Mouse (Mus musculus): ENCODE data around the gene Sirt3. TPM values are rescaled to one million over a fixed set of nuclear protein-coding genes. Genes with fewer than 3 reads are reported as not detected.

Sirt3 gene
- polyA plus RNA-seq, 1 experiment: 17.4 TPM

DNA sequence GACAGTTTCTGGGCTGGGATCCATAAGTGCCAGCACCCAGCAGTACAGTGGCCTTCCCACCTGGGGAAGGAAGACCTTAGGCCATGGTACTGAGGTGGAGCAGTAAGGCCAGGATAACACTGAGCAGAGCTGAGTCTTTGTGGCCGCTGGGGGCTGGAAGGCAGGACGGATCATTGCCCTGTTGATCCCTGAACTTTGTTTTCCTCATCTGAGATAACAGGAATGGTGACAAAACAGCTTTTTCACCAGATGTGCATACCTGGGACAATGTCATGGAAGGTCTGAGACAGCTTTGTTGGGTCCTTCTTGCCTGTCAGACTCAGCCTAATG is 46.4 kb downstream of the Sirt3 start:
- TF ChIP-seq USF1 (IDR thresholded peaks at IDR 0.05; ENCODE audit: low read depth) (no peak), MAX (IDR thresholded peaks at IDR 0.05) (no peak), MYOD1 (IDR thresholded peaks at IDR 0.05; ENCODE audit: control insufficient read depth, insufficient read length, low read depth) (no peak), CEBPB (IDR thresholded peaks at IDR 0.05; ENCODE audit: low read depth) (no peak), MYOG (IDR thresholded peaks at IDR 0.05; ENCODE audit: control insufficient read depth, extremely low read depth, insufficient read length) (no peak), CTCF (IDR thresholded peaks at IDR 0.05; ENCODE audit: control insufficient read depth, insufficient read depth, insufficient read length) (no peak), FOSL1 (IDR thresholded peaks at IDR 0.05; ENCODE audit: insufficient read depth, low read length, poor library complexity, severe bottlenecking) (no peak)
- no peak overlapping the region for H3K4me3 ChIP-seq (ENCODE audit: insufficient read depth, poor library complexity, severe bottlenecking)

DNA sequence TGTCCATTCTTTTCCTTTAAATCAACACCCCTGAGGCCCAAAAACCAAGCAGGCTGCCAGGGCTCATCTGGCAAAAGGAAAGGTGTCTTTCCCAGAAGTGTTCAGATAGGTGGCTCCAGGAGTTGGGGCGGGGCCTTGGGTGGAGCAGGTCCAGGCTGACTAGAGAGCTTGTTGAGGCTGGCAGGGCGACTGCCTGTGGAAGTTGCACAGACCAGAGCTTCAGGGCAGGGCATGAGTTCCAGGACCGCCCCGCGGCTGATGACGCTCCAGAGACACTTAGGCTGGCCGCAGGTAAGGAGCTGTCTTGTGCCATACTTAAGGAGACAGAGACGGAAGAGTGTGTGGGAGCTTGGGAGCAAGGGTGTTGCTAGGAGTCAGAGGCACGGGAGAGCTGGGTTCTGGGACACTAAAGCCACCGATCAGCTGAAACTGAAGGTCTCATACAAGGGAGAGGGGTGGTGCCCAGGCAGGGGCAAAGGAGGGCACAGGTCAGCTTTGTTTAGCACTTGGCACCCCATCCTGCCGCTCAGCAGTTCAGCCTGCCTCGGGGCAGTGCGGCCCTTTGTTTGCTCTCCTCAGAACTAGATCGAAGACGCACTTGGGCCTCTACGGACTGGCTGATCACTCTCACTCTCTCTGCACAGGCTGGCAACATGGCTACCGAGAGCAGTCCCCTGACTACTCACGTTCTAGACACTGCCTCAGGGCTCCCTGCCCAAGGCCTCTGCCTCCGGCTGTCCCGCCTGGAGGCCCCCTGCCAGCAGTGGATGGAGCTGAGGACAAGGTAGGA is 46.9 kb downstream of the Sirt3 start, which contains the start of gene Urah:
Gene Urah (plus strand): TSS at position 51 of the 790 bp plus-strand sequence.
- TF ChIP-seq MAX (IDR thresholded peaks at IDR 0.05) (no peak), MYOG (IDR thresholded peaks at IDR 0.05; ENCODE audit: control insufficient read depth, extremely low read depth, insufficient read length) (no peak), USF1 (IDR thresholded peaks at IDR 0.05; ENCODE audit: low read depth) (no peak), CEBPB (IDR thresholded peaks at IDR 0.05; ENCODE audit: low read depth) (no peak), FOSL1 (IDR thresholded peaks at IDR 0.05; ENCODE audit: insufficient read depth, low read length, poor library complexity, severe bottlenecking) (no peak), CTCF (IDR thresholded peaks at IDR 0.05; ENCODE audit: control insufficient read depth, insufficient read depth, insufficient read length) (no peak), MYOD1 (IDR thresholded peaks at IDR 0.05; ENCODE audit: control insufficient read depth, insufficient read length, low read depth) (no peak)
- Histone ChIP-seq H3ac (ENCODE audit: control insufficient read depth, insufficient read length, low read depth) (no peak within 1 kb of the TSS), H3K79me3 (ENCODE audit: low read depth) (no peaks in the 10 kb centered on the region), H3K4me3 (ENCODE audit: insufficient read depth, poor library complexity, severe bottlenecking) (no peak within 1 kb of the TSS), H3K27me3 (ENCODE audit: control insufficient read depth, insufficient read depth, insufficient read length) (no peaks in the 10 kb centered on the region), H3K36me3 (ENCODE audit: control insufficient read depth, insufficient read depth) (no peaks in the 10 kb centered on the region), H3K79me2 (ENCODE audit: control insufficient read depth, insufficient read depth) (no peaks in the 10 kb centered on the region)

More for the DNA sequence above, 46.4 kb downstream of the Sirt3 start:
- Histone ChIP-seq H3K79me2 (ENCODE audit: control insufficient read depth, insufficient read depth) (no peaks in the 10 kb centered on the region), H3K27me3 (ENCODE audit: control insufficient read depth, insufficient read depth, insufficient read length) (no peaks in the 10 kb centered on the region), H3K36me3 (ENCODE audit: control insufficient read depth, insufficient read depth) (no peaks in the 10 kb centered on the region), H3K79me3 (ENCODE audit: low read depth) (no peaks in the 10 kb centered on the region), H3ac (ENCODE audit: control insufficient read depth, insufficient read length, low read depth) (no peak overlapping the region)

- Histone ChIP-seq H3K79me3 (ENCODE audit: low read depth) (no peaks in the 10 kb centered on the region), H3K36me3 (ENCODE audit: control insufficient read depth, insufficient read depth) (no peaks in the 10 kb centered on the region), H3ac (ENCODE audit: control insufficient read depth, insufficient read length, low read depth) (no peak overlapping the region), H3K27me3 (ENCODE audit: control insufficient read depth, insufficient read depth, insufficient read length) (no peaks in the 10 kb centered on the region), H3K79me2 (ENCODE audit: control insufficient read depth, insufficient read depth) (no peaks in the 10 kb centered on the region), H3K4me3 (ENCODE audit: insufficient read depth, poor library complexity, severe bottlenecking) (no peak overlapping the region)
- no peak for TF ChIP-seq MAX (IDR thresholded peaks at IDR 0.05)
- no peak for TF ChIP-seq CTCF (IDR thresholded peaks at IDR 0.05; ENCODE audit: control insufficient read depth, insufficient read depth, insufficient read length)
- no peak for TF ChIP-seq MYOD1 (IDR thresholded peaks at IDR 0.05; ENCODE audit: control insufficient read depth, insufficient read length, low read depth)
- TF ChIP-seq FOSL1 (IDR thresholded peaks at IDR 0.05; ENCODE audit: insufficient read depth, low read length, poor library complexity, severe bottlenecking): no peak
- no peak for TF ChIP-seq CEBPB (IDR thresholded peaks at IDR 0.05; ENCODE audit: low read depth)
- TF ChIP-seq MYOG (IDR thresholded peaks at IDR 0.05; ENCODE audit: control insufficient read depth, extremely low read depth, insufficient read length): no peak
- TF ChIP-seq USF1 (IDR thresholded peaks at IDR 0.05; ENCODE audit: low read depth): no peak
Observed at GRCm38 (mm10) chr7:140833341-140833740, 48.8 kb downstream of the Sirt3 start.

DNA sequence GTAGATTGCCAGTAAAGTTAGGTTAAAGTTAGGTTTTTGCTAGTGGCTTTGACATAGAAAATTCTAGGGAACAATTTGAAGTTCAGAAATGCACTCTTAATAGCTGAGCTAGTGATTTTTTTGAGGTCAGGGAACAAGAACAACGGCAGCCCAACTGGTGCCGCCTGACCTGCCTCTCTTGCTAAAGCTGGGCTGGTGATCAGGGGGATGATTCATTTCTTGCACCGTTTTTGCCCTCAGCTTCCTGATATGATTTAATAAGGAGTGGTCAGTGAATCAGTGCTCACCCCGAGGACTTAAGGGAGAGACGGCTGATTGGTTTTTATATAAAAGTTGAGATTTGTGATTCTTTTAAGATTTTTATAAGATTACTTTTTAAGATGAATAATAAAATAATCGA is 50.7 kb downstream of the Sirt3 start:
- H3K36me3 ChIP-seq (ENCODE audit: control insufficient read depth, insufficient read depth): no peaks in the 10 kb centered on the region
- H3K79me3 ChIP-seq (ENCODE audit: low read depth): no peaks in the 10 kb centered on the region
- no peak for TF ChIP-seq MAX (IDR thresholded peaks at IDR 0.05)
- TF ChIP-seq MYOD1 (IDR thresholded peaks at IDR 0.05; ENCODE audit: control insufficient read depth, insufficient read length, low read depth): no peak
- no peak for TF ChIP-seq FOSL1 (IDR thresholded peaks at IDR 0.05; ENCODE audit: insufficient read depth, low read length, poor library complexity, severe bottlenecking)
- TF ChIP-seq USF1 (IDR thresholded peaks at IDR 0.05; ENCODE audit: low read depth): no peak
- no peak for TF ChIP-seq MYOG (IDR thresholded peaks at IDR 0.05; ENCODE audit: control insufficient read depth, extremely low read depth, insufficient read length)
- no peak for TF ChIP-seq CTCF (IDR thresholded peaks at IDR 0.05; ENCODE audit: control insufficient read depth, insufficient read depth, insufficient read length)
- TF ChIP-seq CEBPB (IDR thresholded peaks at IDR 0.05; ENCODE audit: low read depth): no peak
- H3K4me3 ChIP-seq (ENCODE audit: insufficient read depth, poor library complexity, severe bottlenecking): no peak overlapping the region
- H3K79me2 ChIP-seq (ENCODE audit: control insufficient read depth, insufficient read depth): no peaks in the 10 kb centered on the region
- H3K27me3 ChIP-seq (ENCODE audit: control insufficient read depth, insufficient read depth, insufficient read length): no peaks in the 10 kb centered on the region
- H3ac ChIP-seq (ENCODE audit: control insufficient read depth, insufficient read length, low read depth): no peak overlapping the region

DNA sequence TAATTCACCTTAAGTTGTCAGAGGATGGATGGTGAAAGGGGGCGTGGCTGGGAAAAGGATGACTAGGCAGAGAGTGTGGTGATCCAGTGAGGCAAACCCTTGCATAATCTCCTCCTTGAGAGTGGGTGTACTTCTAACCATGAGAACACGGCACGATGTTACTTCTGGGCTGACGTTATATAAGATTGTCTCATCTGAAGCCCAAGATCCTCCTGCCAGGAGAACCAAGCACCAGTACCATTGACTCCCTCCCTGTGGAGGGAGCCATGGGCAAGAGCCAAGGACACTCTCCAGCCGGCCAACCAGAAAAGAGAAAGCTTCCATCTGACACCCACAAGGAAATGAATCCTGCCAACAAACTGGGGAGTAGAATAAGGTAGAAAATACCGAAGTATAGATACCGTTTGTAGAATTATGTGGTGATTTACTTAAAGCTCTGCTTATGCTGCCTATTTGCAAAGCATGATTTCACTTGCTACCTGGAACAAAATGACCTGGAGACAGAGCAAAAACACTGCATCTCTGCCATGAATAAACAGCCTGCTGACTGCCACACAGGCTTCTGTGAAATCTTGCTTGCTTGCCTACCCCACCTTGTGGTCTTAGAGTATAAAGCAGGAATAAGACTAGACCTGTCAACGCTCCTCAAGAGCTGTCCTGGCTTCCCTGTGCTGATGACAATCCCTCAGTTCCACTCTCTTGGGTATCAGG is 53.8 kb downstream of the Sirt3 start:
- Histone ChIP-seq H3K79me2 (ENCODE audit: control insufficient read depth, insufficient read depth) (no peaks in the 10 kb centered on the region), H3K27me3 (ENCODE audit: control insufficient read depth, insufficient read depth, insufficient read length) (no peaks in the 10 kb centered on the region), H3K79me3 (ENCODE audit: low read depth) (no peaks in the 10 kb centered on the region), H3K36me3 (ENCODE audit: control insufficient read depth, insufficient read depth) (no peaks in the 10 kb centered on the region), H3K4me3 (ENCODE audit: insufficient read depth, poor library complexity, severe bottlenecking) (no peak overlapping the region), H3ac (ENCODE audit: control insufficient read depth, insufficient read length, low read depth) (no peak overlapping the region)
- TF ChIP-seq CTCF (IDR thresholded peaks at IDR 0.05; ENCODE audit: control insufficient read depth, insufficient read depth, insufficient read length) (no peak), MYOD1 (IDR thresholded peaks at IDR 0.05; ENCODE audit: control insufficient read depth, insufficient read length, low read depth) (no peak), MYOG (IDR thresholded peaks at IDR 0.05; ENCODE audit: control insufficient read depth, extremely low read depth, insufficient read length) (no peak), USF1 (IDR thresholded peaks at IDR 0.05; ENCODE audit: low read depth) (no peak), FOSL1 (IDR thresholded peaks at IDR 0.05; ENCODE audit: insufficient read depth, low read length, poor library complexity, severe bottlenecking) (no peak), CEBPB (IDR thresholded peaks at IDR 0.05; ENCODE audit: low read depth) (no peak), MAX (IDR thresholded peaks at IDR 0.05) (no peak)

All from C2C12 (cell line).